Mouse (Mus musculus): ENCODE measurements around the gene Aldh16a1. TPM values are rescaled to one million over a fixed set of nuclear protein-coding genes. Genes with fewer than 3 reads are reported as not detected.

The Aldh16a1 gene
- polyA plus RNA-seq, 1 experiment from 2014 or later, result 39.6 TPM

GRCm38 (mm10) chr7:45125144-45125600, 29.2 kb downstream of the Aldh16a1 start:
- peaks cover 57% of the 10 kb centered on the region for H3K36me3 ChIP-seq
- H3K4me3 ChIP-seq, result 0 out of 2 replicates have a peak overlapping the region, but pooled peaks have one; percentile 92
- no peaks in the 10 kb centered on the region for H3K27me3 ChIP-seq (replicated peaks)
- peaks cover 51% of the 10 kb centered on the region for H3K4me1 ChIP-seq (replicated peaks)
- H3K4me2 ChIP-seq, result peak overlapping the region; percentile 54; the same call in 1 of the 2 replicates
- H3K27ac ChIP-seq (ENCODE audit: poor library complexity, severe bottlenecking), result peak overlapping the region; percentile 72; the same call in 1 of the 2 replicates
- no peak overlapping the region for H3K9ac ChIP-seq
- no peaks in the 10 kb centered on the region for H3K9me3 ChIP-seq (replicated peaks)
- no peak for ATAC-seq (ENCODE audit: insufficient number of reproducible peaks, low FRiP score)
- 31% methylated on average over 7 of the region's 7 CpGs for WGBS

- H3K4me2 ChIP-seq, result peak within 1 kb of the TSS; percentile 93
- WGBS, result under 1% methylated on average over 59 of the region's 59 CpGs
- peak; percentile 87 for ATAC-seq (ENCODE audit: insufficient number of reproducible peaks, low FRiP score)
- peak within 1 kb of the TSS; percentile 82 for H3K27ac ChIP-seq (ENCODE audit: poor library complexity, severe bottlenecking)
- H3K27me3 ChIP-seq (replicated peaks), result no peaks in the 10 kb centered on the region
- peaks cover 51% of the 10 kb centered on the region for H3K4me1 ChIP-seq (replicated peaks)
- H3K36me3 ChIP-seq, result peaks cover 63% of the 10 kb centered on the region
- no peaks in the 10 kb centered on the region for H3K9me3 ChIP-seq (replicated peaks)
- H3K9ac ChIP-seq, result peak within 1 kb of the TSS; percentile 98
- peak within 1 kb of the TSS; percentile 92 for H3K4me3 ChIP-seq
Measured at GRCm38 (mm10) chr7:45124224-45125143, 29.9 kb downstream of the Aldh16a1 start, which contains the start of gene Rps11. Gene Rps11, minus strand, starts transcription at chr7:45124439.

GRCm38 (mm10) chr7:45123186-45123570, 31.2 kb downstream of the Aldh16a1 start:
- H3K4me2 ChIP-seq, result peak overlapping the region; percentile 93
- H3K4me1 ChIP-seq (replicated peaks), result peaks cover 53% of the 10 kb centered on the region
- 0 out of 2 replicates have a peak overlapping the region, but pooled peaks have one; percentile 82 for H3K27ac ChIP-seq (ENCODE audit: poor library complexity, severe bottlenecking)
- peaks cover 73% of the 10 kb centered on the region for H3K36me3 ChIP-seq
- 14% methylated on average over 12 of the region's 12 CpGs for WGBS
- H3K9me3 ChIP-seq (replicated peaks), result no peaks in the 10 kb centered on the region
- H3K9ac ChIP-seq, result peak overlapping the region; percentile 98
- no peak for ATAC-seq (ENCODE audit: insufficient number of reproducible peaks, low FRiP score)
- no peaks in the 10 kb centered on the region for H3K27me3 ChIP-seq (replicated peaks)
- H3K4me3 ChIP-seq, result peak overlapping the region; percentile 92

GRCm38 (mm10) chr7:45122561-45123185, 31.7 kb downstream of the Aldh16a1 start:
- Histone ChIP-seq H3K27ac (ENCODE audit: poor library complexity, severe bottlenecking) (no peak overlapping the region), H3K4me3 (peak overlapping the region; percentile 92), H3K9ac (peak overlapping the region; percentile 98), H3K27me3 (replicated peaks) (no peaks in the 10 kb centered on the region), H3K4me1 (replicated peaks) (peaks cover 58% of the 10 kb centered on the region), H3K9me3 (replicated peaks) (no peaks in the 10 kb centered on the region), H3K4me2 (peak overlapping the region; percentile 93), H3K36me3 (peaks cover 73% of the 10 kb centered on the region)
- ATAC-seq (ENCODE audit: insufficient number of reproducible peaks, low FRiP score), result no peak
- WGBS, result 79% methylated on average over 15 of the region's 15 CpGs

GRCm38 (mm10) chr7:45121966-45122365, 32.4 kb downstream of the Aldh16a1 start:
- Histone ChIP-seq H3K4me3 (no peak overlapping the region), H3K4me1 (replicated peaks) (peaks cover 53% of the 10 kb centered on the region), H3K36me3 (peaks cover 67% of the 10 kb centered on the region), H3K9ac (peak overlapping the region; percentile 29), H3K9me3 (replicated peaks) (no peaks in the 10 kb centered on the region), H3K4me2 (peak overlapping the region; percentile 14; the same call in 1 of the 2 replicates), H3K27ac (ENCODE audit: poor library complexity, severe bottlenecking) (peak overlapping the region; percentile 44; the same call in 1 of the 2 replicates), H3K27me3 (replicated peaks) (no peaks in the 10 kb centered on the region)
- ATAC-seq (ENCODE audit: insufficient number of reproducible peaks, low FRiP score), result no peak

- no peak for ATAC-seq (ENCODE audit: insufficient number of reproducible peaks, low FRiP score)
- Histone ChIP-seq H3K4me1 (replicated peaks) (peaks cover 48% of the 10 kb centered on the region), H3K36me3 (peaks cover 62% of the 10 kb centered on the region), H3K27ac (ENCODE audit: poor library complexity, severe bottlenecking) (peak overlapping the region; percentile 44), H3K27me3 (replicated peaks) (no peaks in the 10 kb centered on the region), H3K4me2 (peak overlapping the region; percentile 14; the same call in 1 of the 2 replicates), H3K4me3 (no peak overlapping the region), H3K9ac (peak overlapping the region; percentile 29), H3K9me3 (replicated peaks) (no peaks in the 10 kb centered on the region)
- WGBS, result 59% methylated on average over 8 of the region's 8 CpGs
Measured at GRCm38 (mm10) chr7:45121404-45121803, 33.0 kb downstream of the Aldh16a1 start.

- WGBS, result 75% methylated on average over 5 of the region's 5 CpGs
- Histone ChIP-seq H3K36me3 (peaks cover 48% of the 10 kb centered on the region), H3K9ac (peak overlapping the region; percentile 29; the same call in 1 of the 2 replicates), H3K9me3 (replicated peaks) (no peaks in the 10 kb centered on the region), H3K27ac (ENCODE audit: poor library complexity, severe bottlenecking) (no peak overlapping the region), H3K27me3 (replicated peaks) (no peaks in the 10 kb centered on the region), H3K4me3 (no peak overlapping the region), H3K4me2 (no peak overlapping the region), H3K4me1 (replicated peaks) (peaks cover 45% of the 10 kb centered on the region)
- ATAC-seq (ENCODE audit: insufficient number of reproducible peaks, low FRiP score), result no peak
Measured at GRCm38 (mm10) chr7:45119780-45120709, 34.3 kb downstream of the Aldh16a1 start.

- Histone ChIP-seq H3K4me3 (no peak overlapping the region), H3K9me3 (replicated peaks) (no peaks in the 10 kb centered on the region), H3K4me1 (replicated peaks) (peaks cover 47% of the 10 kb centered on the region), H3K9ac (no peak overlapping the region), H3K27ac (ENCODE audit: poor library complexity, severe bottlenecking) (no peak overlapping the region), H3K36me3 (peaks cover 47% of the 10 kb centered on the region), H3K4me2 (no peak overlapping the region), H3K27me3 (replicated peaks) (no peaks in the 10 kb centered on the region)
- 86% methylated on average over 6 of the region's 6 CpGs for WGBS
- no peak for ATAC-seq (ENCODE audit: insufficient number of reproducible peaks, low FRiP score)
Measured at GRCm38 (mm10) chr7:45118336-45118735, 36.0 kb downstream of the Aldh16a1 start.

- no peak overlapping the region for H3K4me3 ChIP-seq
- no peaks in the 10 kb centered on the region for H3K9me3 ChIP-seq (replicated peaks)
- H3K4me2 ChIP-seq, result no peak overlapping the region
- H3K27me3 ChIP-seq (replicated peaks), result no peaks in the 10 kb centered on the region
- 79% methylated on average over 8 of the region's 8 CpGs for WGBS
- peaks cover 45% of the 10 kb centered on the region for H3K4me1 ChIP-seq (replicated peaks)
- ATAC-seq (ENCODE audit: insufficient number of reproducible peaks, low FRiP score), result no peak
- no peak overlapping the region for H3K27ac ChIP-seq (ENCODE audit: poor library complexity, severe bottlenecking)
- peak overlapping the region; percentile 2; the same call in 1 of the 2 replicates for H3K9ac ChIP-seq
- peaks cover 40% of the 10 kb centered on the region for H3K36me3 ChIP-seq
Measured at GRCm38 (mm10) chr7:45117566-45117965, 36.8 kb downstream of the Aldh16a1 start.

- Histone ChIP-seq H3K27ac (ENCODE audit: poor library complexity, severe bottlenecking) (peak overlapping the region; percentile 63), H3K9ac (no peak overlapping the region), H3K9me3 (replicated peaks) (no peaks in the 10 kb centered on the region), H3K36me3 (0 out of 2 replicates have a peak, but pooled peaks cover 3% of the 10 kb centered on the region), H3K27me3 (replicated peaks) (no peaks in the 10 kb centered on the region), H3K4me1 (replicated peaks) (peaks cover 32% of the 10 kb centered on the region), H3K4me2 (no peak overlapping the region), H3K4me3 (no peak overlapping the region)
- WGBS, result 21% methylated on average over 2 of the region's 2 CpGs
- no peak for ATAC-seq (ENCODE audit: insufficient number of reproducible peaks, low FRiP score)
Measured at GRCm38 (mm10) chr7:45113476-45113875, 40.9 kb downstream of the Aldh16a1 start.
